Mouse (Mus musculus): ENCODE data around the gene Pla2g12a. TPM values are rescaled to one million over a fixed set of nuclear protein-coding genes. Genes with fewer than 3 reads are reported as not detected.

Pla2g12a gene
- polyA plus RNA-seq (2017; shearing (Covaris generic)), result 1.1 TPM

DNA sequence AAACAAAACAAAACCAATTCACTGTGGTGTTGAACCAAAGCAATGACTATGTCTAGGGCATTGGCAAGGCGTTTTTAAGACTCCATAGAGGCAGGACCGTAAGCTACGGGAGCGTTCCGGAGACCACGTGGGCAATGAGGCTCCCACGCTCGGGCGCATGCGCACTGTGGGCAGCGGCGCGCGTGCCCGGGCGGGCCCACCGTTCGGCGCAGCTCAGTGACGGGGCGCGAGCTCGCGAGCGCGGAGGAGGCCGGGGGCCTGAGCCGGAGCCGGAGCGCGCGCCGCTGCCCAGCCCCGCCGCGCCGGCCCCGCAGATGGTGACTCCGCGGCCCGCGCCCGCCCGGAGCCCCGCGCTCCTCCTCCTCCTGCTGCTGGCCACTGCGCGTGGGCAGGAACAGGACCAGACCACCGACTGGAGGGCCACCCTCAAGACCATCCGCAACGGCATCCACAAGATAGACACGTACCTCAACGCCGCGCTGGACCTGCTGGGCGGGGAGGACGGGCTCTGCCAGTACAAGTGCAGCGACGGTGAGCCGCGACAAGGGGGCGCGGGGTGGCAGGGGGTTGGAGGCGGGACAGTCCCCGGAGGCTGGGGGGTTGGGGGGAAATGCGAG is at the start of gene Pla2g12a:
Gene Pla2g12a (plus strand): TSS at position 202 of the 617 bp plus-strand sequence.

DNA sequence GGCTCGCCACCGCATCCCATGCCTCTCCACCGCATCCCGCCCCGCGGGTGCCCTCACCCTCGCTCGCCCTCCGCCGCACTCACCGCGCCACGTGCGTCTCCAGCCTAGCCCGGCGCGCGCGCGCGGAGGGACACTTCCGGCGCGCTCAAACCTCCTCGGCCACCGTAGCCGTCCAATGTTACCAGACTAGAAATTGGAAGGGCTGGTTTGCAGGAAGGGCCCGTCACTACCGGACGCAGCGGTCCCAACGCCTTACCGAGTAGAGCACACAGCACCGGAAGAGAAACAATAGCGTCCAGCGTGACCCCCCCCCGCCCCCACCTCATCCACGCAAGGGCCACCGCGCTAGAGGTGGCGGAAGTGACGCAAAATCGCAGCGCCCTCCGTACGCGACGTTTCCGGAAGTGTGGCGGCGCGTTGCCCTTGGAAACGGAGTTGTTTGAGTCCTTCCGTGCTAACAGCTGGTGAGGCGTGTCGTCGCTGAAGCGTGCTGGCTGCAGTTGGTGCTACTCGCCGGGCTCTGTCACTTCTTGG is 47.3 kb upstream of the Pla2g12a start, which contains the start of gene Gar1:
Gene Gar1 (minus strand): TSS at position 362 of the 534 bp plus-strand sequence.

GRCm38 (mm10) chr3:129835388-129835934 is 42.9 kb upstream of the Pla2g12a start, which contains the start of gene Cfi:
TSS of gene Cfi (plus strand) at chr3:129835884.

DNA sequence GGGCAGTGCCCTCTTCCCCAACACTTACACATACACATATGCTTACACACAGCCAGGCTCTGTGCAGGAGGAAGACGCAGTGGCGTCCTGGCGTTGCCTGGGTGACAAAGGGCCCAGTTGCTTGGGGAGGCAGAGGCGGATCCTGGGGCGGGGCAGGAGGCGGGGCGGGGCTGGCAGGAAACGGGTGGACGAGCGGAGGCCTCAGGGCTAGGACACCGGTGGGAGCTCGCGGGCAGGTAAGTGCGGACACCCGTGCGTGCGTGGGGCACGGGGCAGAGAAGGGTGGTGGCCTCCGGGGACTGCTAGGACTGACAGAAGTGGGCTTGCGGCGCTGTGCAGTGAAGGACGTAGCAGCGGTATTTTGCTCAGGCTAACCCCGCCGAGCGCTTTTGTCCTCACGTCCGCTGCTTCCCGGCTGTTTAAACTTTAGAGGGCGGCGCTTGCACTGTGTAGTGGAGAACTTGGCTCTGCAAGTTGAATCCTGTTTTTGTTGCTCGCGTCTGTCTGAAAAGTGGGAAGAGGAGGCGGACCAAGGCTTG is 22.9 kb downstream of the Pla2g12a start, which contains the start of gene Casp6:
Gene Casp6 (plus strand): TSS at position 155 of the 539 bp plus-strand sequence.

Other genes with a start within 250 kb of the Pla2g12a start
- 0.88 TPM for gene Egf, start 123.3 kb upstream of the Pla2g12a start, polyA plus RNA-seq (2017; shearing (Covaris generic))
- not detected for gene Lrit3, start 74.6 kb upstream of the Pla2g12a start, polyA plus RNA-seq (2017; shearing (Covaris generic))
- gene Rrh, start 56.0 kb upstream of the Pla2g12a start, polyA plus RNA-seq (2017; shearing (Covaris generic)), result not detected
- 44.6 TPM for gene Gar1, start 47.2 kb upstream of the Pla2g12a start, polyA plus RNA-seq (2017; shearing (Covaris generic))
- gene Cfi, start 42.7 kb upstream of the Pla2g12a start, polyA plus RNA-seq (2017; shearing (Covaris generic)), result not detected
- 78.2 TPM for gene Casp6, start 22.8 kb downstream of the Pla2g12a start, polyA plus RNA-seq (2017; shearing (Covaris generic))
- 41.0 TPM for gene Mcub, start 91.6 kb downstream of the Pla2g12a start, polyA plus RNA-seq (2017; shearing (Covaris generic))
- gene Sec24b, start 182.9 kb downstream of the Pla2g12a start, polyA plus RNA-seq (2017; shearing (Covaris generic)), result 22.2 TPM

Measured in activated CD4-positive, CD25-positive, alpha-beta regulatory T cell, adult 9 weeks (primary cell).